Mouse (Mus musculus) left cerebral cortex, postnatal 10 days (tissue): ENCODE results near the gene Lhx4. TPM values are rescaled to one million over a fixed set of nuclear protein-coding genes. Genes with fewer than 3 reads are reported as not detected.

Experiments used
- DNase-seq, 2 experiments: peaks; one replicate each; pipeline ENCODE4 v3.0.0; 2021 to 2022; ENCODE audit warnings: low spot score in 2 of 2, mixed read lengths in 1 of 2; ENCODE audit errors: extremely low spot score in 1 of 2
- intact Hi-C: fragments of 180-260 bp; cut with DNase I; formaldehyde crosslinking; loops from one replicate; pipeline ENCODE4 v1.15.1; 2025
- total RNA-seq, 2 experiments: library from RNA; stranded (reverse); gene quantifications; 2 replicates each; pipeline ENCODE4 v1.2.3; 2021

Lhx4 gene
- under 1 TPM in 1 of 2 experiments, not detected in 1; 0.06 TPM for total RNA-seq

GRCm38 (mm10) chr1:155751484-155752255 lies at the start of gene Lhx4:
TSS of gene Lhx4 (minus strand) at chr1:155751684.
- intact Hi-C loops: no loop called here
- no peak for DNase-seq

GRCm38 (mm10) chr1:155798000-155798399 lies 46.5 kb upstream of the Lhx4 start:
- DNase-seq: no peak
- intact Hi-C loops: no loop called here

GRCm38 (mm10) chr1:155797425-155797824 lies 45.9 kb upstream of the Lhx4 start:
- intact Hi-C loops: no loop called here

DNA sequence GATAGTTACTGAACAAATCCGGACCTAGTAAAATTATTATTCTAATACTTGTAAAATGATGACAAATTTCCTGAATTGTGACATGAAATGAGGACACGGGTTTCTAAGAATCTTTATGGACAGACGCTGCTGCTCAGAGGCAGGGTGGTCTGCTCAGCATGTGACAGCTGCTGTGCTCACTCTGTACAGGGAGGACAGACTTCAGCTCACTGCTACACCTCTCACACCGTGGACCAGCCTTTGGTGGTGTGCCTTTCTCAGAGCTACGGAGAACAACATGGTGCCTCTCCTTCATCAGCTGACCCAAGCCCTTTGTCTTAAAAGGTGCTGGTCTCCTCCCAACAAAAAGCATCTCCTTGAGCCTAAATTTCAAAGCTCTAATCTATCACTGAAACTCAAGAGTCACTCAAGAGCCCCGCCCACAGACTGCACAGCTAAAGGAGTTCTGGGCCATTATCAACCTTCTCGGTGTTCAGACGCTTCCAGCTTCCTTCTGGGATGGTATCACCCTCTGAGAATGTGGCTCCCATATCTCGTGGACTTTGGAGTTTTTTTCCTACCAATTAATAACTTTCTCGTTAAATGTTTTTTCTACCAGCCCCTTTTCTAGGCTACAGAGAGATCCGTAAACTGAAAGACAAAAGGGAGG lies 45.4 kb upstream of the Lhx4 start:
- intact Hi-C loops: no loop called here
- no peak for DNase-seq

More at GRCm38 (mm10) chr1:155797425-155797824, 45.9 kb upstream of the Lhx4 start:
- no peak for DNase-seq

DNA sequence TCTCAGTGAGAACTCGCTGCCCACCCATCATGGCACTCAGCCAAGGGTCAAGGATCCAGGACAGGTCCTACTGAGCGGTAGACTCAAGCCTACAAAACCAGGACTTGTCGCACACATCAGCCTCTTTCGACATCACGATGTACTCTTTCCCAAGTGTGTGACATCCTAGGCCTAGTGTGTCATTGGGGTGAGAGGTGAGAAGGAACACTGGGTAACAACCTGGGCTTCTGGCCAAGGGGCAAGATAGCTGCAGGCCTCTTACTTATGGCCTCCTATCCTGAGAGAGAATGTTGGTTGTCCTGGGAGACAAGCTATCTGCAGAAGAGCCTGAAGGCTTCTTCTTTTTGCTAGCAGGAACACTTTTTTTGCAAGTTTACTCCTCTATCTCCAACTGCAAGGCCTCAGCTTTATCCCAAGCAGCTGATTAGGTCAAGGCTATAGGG lies 44.3 kb upstream of the Lhx4 start:
- peak in 1 of 2 experiments; percentile 43 for DNase-seq
- intact Hi-C loops: no loop called here

- intact Hi-C loops: no loop called here
- DNase-seq: no peak
Measured at GRCm38 (mm10) chr1:155794855-155795254, 43.4 kb upstream of the Lhx4 start.

DNA sequence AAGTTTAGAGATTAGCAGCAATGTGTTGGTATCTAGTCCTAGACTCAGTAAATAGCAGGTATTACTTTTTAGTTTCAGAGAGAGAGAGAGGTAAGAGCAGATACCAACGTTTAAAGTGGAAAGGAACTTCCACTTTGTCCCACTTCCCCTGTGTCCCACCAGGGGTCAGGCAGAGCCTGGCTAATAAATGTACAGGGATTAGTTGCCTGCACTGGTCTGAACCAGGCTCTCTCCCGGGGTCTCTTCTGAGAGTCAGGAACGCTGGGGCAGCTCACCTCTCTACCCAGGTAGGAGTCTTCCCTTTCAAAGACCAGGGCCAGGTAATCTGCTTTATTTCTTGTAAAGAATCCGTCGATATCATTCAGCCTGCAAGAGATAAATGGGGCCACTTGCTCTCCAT lies 40.4 kb upstream of the Lhx4 start:
- intact Hi-C loops: no loop called here
- no peak for DNase-seq

DNA sequence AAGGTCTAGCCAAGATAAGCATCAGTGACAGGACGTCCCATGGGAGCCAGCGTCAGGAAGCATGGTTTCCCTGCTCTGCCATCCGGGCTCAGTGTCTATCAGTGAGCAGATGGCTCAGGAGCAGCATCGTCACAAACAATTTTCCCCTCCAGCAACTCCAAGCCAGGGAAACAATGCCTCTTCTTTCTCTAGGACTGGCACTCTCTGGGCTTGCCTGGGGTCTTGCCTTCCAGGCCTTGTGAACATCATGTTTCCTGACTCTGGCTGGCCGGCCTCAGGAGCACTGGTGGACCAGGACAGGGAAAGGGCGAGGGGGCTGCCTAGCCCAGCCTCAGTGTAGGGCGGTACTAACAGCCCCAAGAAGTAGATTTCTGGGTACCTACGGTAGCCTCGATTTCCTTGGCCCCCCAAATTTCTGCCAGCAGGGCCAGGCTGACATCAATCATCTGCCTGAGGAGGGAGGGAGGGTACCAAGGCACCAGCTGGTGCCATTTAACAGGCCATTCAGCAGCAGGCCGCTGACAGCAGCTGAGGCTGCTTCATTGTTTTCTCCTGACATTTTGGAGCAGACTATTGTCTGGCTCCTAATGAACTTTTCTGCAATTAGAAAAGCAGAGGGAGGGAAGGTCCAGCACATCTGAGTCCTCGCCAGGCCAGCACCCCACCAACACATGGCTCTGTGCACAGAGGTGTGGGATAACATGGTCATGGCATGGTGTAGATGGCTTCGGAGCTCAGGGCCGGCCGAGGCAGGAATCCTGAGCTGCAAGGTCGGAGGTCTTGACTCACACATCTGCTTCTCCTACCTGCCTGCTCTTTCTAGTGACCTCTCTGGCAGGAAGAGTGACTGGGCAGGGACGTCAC lies 38.9 kb upstream of the Lhx4 start:
- no peak for DNase-seq

GRCm38 (mm10) chr1:155785886-155786285 lies 34.4 kb upstream of the Lhx4 start:
- peak in 1 of 2 experiments; percentile 16 for DNase-seq
- intact Hi-C loops: loop anchor here (2.0 kb wide), 1 partner anchor 211 kb away; no protein-coding TSS in a partner anchor

More for the DNA sequence above, 38.9 kb upstream of the Lhx4 start:
- intact Hi-C loops: no loop called here

DNA sequence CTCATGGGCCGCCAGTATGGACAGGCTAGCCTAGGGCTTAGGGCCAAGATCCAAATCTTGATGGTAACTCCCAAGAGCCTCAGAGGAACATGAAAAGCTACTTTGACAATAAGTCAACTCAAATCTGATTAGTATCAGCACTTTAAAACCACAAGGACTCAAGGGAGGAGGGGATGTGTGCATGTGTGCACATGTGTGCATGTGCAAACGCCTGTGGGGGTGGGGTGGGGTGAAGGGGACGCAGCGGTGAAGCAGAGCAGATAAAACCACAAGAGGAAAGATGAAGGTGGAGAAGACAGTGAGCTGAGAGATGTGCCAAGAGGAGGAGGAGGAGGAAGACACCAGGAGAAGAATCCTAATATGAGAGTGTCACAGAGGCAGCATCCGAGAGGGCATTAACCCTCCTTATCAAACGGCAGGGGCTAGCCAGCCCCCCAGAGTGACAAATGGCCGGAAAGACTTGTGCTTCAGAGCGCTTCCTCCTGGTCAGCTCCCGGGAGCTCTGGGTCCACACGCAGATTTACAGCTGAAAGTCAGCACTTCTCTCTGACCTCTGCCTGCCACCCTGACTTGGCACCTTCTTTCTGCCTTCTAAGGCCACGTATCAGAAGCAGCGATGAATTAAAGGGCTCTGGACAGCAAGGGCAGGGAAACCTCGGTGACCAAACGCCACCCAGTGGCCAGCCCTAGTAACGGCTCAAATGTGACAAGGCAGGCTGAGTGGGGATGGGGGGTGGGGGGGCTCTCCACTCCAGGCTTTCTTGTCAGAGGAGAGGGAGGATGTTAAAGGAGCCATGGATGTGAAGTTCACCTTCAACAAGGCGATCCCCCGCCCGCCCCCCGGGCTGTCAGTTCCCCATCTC lies 33.1 kb upstream of the Lhx4 start:
- peak in 1 of 2 experiments; percentile 66 for DNase-seq
- intact Hi-C loops: loop anchor here (2.0 kb wide), 1 partner anchor 210 kb away; no protein-coding TSS in a partner anchor

DNA sequence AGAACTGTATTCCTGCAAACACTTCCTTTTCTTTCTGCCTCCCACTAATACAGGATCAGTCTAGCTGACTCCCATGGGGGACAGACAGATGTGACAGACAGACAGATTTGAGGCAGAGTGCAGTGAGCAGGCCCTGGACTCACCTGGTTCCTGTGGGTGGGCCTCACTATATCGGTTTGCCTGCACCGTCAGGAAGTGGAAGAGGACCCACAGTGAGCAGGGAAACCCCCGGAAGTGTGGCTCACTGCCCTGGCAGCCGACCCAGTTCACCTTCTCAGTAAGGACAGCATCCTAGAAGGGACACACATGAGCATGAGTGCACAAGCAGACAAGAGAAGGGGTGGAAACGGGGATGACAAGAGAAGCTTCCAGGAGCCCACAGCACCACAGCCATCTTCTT lies 30.9 kb upstream of the Lhx4 start:
- DNase-seq: no peak
- intact Hi-C loops: no loop called here

- intact Hi-C loops: no loop called here
- DNase-seq: no peak
Measured at GRCm38 (mm10) chr1:155777641-155778625, 26.4 kb upstream of the Lhx4 start.

- DNase-seq: no peak
- intact Hi-C loops: no loop called here
Measured at GRCm38 (mm10) chr1:155759167-155759566, 7.7 kb upstream of the Lhx4 start.

DNA sequence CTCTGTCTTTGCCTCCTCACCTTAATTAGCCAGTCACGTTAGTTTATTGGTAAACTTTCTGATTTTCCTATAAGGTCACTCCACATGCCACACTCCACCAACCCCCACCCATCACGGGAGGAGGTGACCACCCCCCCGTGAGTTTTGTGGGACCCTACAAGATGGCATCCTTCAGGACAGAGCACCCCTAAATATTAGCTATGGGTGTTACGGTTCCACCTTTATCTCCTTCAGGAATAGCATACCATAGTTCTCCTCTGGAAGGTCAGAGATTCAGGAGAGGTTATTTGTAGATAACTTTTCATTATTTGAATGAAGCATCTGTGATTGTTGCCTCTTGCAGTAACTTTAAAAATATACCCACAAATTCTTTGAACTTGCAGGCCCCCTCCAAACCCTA lies 7.2 kb upstream of the Lhx4 start:
- no peak for DNase-seq
- intact Hi-C loops: no loop called here

DNA sequence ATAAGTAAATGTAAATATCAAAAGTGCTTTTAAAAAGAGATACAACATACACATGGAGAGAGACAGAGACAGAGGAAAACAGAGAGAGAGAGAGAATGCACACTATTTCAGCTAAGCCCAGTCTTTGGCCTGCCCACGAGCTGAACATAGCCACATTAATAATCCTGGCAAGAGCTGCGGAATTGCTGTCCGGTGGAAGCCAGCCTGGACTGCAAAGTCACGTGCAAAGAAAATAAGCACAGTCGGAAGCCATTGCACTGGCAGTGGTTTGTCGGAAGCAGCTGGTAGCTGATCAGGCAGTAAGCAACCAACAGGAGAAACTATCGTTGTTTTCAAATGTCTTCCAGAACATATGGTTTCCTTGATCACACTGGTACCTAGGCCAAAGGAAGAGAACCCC lies 6.1 kb upstream of the Lhx4 start:
- DNase-seq: no peak
- intact Hi-C loops: no loop called here

GRCm38 (mm10) chr1:155753411-155753810 lies 1.9 kb upstream of the Lhx4 start:
- no peak for DNase-seq
- intact Hi-C loops: no loop called here

- intact Hi-C loops: no loop called here
- DNase-seq: no peak
Measured at GRCm38 (mm10) chr1:155750517-155751178, 836 bp downstream of the Lhx4 start.
